Mouse (Mus musculus) C2C12 (cell line): Measurements from ENCODE around the gene Lima1.

Source experiments
- CTCF ChIP-seq: IDR thresholded peaks from one replicate; pipeline ENCODE4 v1.5.1; 2011; ENCODE audit not compliant: control insufficient read depth, insufficient read depth, insufficient read length
- MYOD1 ChIP-seq: IDR thresholded peaks from one replicate; pipeline ENCODE4 v1.6.1; 2011; ENCODE audit warnings: low read depth; ENCODE audit not compliant: control insufficient read depth, insufficient read length

DNA sequence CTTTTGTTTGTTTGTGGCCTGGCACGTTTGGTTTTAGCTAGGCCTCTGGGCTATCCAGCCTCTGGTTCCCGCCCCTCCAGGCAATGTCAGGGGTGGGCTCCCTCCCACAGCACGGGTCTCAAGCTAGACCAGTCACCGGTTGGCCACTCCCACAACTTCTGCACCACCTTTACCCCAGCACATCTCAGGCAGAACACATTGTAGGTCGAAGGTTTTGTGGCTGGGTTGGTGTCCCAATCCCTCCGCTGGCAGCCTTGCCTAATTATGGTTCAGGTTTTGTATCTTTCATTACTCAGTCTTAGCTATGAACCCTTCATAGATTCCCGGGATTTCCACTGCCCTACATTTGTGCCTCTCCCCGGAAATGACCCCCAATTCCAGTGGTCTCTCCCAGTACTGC lies 17.8 kb downstream of the Lima1 start:
- no peak for TF ChIP-seq CTCF
- no peak for TF ChIP-seq MYOD1
